Mouse (Mus musculus): ENCODE data around the gene Tnxb.

- no peak for TF ChIP-seq CTCF (IDR thresholded peaks at IDR 0.05; ENCODE audit: low read depth, low read length)
- TF ChIP-seq POLR2A (IDR thresholded peaks at IDR 0.05; ENCODE audit: borderline replicate concordance, low read depth, low read length), result no peak
Measured at GRCm38 (mm10) chr17:34627943-34628643, 42.2 kb upstream of the Tnxb start, which contains the start of gene Ppt2.
